Mouse (Mus musculus): ENCODE measurements around the gene Mrpl45.
"Not testable (repeated sequence)": the region's sequence is repeated elsewhere in the genome, so short reads cannot be mapped to it uniquely, and the experiment has no call there.

Mrpl45 gene

GRCm38 (mm10) chr11:97315504-97316503, at the start of gene Mrpl45:
Gene Mrpl45 (plus strand): TSS chr11:97315716.
- peak; percentile 93 for DNase-seq (ENCODE audit: low read depth, low spot score)

GRCm38 (mm10) chr11:97266544-97266943, 49.0 kb upstream of the Mrpl45 start:
- DNase-seq (ENCODE audit: low read depth, low spot score), result not testable (repeated sequence)

DNA sequence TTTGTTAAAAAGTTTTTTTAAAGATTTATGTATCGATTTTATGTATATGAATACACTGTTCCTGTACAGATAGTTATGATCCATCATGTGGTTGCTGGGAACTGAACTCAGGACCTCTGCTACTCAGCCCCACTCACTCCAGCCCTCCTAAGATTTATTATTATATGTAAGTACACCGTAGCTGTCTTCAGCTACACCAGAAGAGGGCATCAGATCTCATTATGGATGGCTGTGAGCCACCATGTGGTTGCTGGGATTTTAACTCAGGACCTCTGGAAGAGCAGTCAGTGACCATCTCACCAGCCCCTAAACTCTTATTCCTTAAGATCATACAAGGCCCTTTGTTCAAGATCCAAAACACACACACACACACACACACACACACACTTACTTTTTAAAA, 45.5 kb upstream of the Mrpl45 start:
- not testable (repeated sequence) for DNase-seq (ENCODE audit: low read depth, low spot score)

GRCm38 (mm10) chr11:97272835-97273234, 42.7 kb upstream of the Mrpl45 start:
- no peak for DNase-seq (ENCODE audit: low read depth, low spot score)

DNA sequence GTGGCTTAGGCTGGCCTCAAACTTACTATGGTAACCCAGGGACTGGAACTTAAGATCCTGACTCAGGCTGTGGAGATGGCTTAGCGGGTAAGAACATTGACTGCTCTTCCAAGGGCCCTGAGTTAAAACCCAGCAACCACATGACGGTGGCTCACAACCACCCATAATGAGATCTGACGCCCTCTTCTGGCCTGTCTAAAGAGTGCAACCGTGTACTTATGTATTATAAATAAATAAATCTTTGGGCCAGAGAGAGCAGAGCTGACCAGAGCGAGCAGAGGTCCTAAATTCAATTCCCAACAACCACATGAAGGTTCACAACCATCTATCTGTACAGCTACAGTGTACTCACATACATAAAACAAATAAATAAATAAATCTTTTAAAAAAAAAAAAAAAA, 41.9 kb upstream of the Mrpl45 start:
- DNase-seq (ENCODE audit: low read depth, low spot score), result no peak

DNA sequence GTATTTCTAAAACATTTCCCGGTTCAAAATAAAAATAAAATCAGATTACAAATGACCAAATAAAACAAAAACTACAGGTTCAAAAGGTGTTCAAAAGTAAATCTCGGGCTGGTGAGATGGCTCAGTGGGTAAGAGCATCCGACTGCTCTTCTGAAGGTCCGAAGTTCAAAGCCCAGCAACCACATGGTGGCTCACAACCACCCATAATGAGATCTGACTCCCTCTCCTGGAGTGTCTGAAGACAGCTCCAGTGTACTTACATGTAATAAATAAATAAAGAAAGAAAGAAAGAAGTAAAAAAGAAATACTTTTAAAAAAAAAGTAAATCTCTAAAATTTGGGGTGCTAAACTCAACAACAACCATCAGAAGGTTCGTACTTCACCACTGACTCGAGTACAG, 40.6 kb upstream of the Mrpl45 start:
- DNase-seq (ENCODE audit: low read depth, low spot score), result not testable (repeated sequence)

GRCm38 (mm10) chr11:97275349-97275748, 40.2 kb upstream of the Mrpl45 start:
- DNase-seq (ENCODE audit: low read depth, low spot score), result no peak

- no peak for DNase-seq (ENCODE audit: low read depth, low spot score)
Observed at GRCm38 (mm10) chr11:97276019-97276418, 39.5 kb upstream of the Mrpl45 start.

- no peak for DNase-seq (ENCODE audit: low read depth, low spot score)
Observed at GRCm38 (mm10) chr11:97277166-97277565, 38.4 kb upstream of the Mrpl45 start.

DNA sequence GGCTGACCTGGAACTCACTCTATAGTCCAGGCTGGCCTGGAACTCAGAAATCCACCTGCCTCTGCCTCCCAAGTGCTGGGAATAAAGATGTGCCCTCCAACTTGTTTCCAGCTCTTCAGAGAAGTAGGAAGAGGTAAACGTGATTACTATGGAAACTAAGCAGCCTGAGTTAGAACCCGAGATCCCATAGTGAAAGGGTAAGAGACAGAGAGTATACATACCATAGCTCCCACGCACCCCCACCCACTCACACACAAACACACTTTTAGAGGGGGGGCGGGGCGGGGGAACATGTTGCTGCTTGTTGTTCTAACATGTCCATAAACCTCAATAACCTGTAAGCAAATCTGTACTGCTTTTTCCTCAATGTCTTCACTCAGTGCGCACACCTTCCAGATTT, 37.1 kb upstream of the Mrpl45 start:
- no peak for DNase-seq (ENCODE audit: low read depth, low spot score)

DNA sequence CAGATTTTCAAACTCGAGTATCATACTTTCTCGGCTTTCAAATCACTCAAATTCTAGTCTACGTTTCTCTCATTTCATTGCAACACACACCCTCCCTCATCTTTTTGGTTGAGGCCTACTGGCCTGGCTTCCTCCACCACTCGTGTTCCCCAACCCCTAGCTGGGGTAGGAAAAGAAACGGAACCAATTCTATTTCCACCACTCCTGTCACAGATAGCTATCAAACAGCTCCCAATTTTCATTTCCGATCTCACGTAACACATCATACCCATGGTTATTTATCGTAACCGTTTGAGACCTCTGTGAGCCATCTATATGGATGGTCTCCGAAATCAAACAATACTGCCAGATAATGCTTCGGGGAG, 36.5 kb upstream of the Mrpl45 start:
- DNase-seq (ENCODE audit: low read depth, low spot score), result no peak

- DNase-seq (ENCODE audit: low read depth, low spot score), result no peak
Observed at GRCm38 (mm10) chr11:97279405-97280215, 35.9 kb upstream of the Mrpl45 start.

- DNase-seq (ENCODE audit: low read depth, low spot score), result no peak
Observed at GRCm38 (mm10) chr11:97280216-97280861, 35.2 kb upstream of the Mrpl45 start, which contains the start of gene Npepps. Gene Npepps (minus strand): TSS chr11:97280638.

DNA sequence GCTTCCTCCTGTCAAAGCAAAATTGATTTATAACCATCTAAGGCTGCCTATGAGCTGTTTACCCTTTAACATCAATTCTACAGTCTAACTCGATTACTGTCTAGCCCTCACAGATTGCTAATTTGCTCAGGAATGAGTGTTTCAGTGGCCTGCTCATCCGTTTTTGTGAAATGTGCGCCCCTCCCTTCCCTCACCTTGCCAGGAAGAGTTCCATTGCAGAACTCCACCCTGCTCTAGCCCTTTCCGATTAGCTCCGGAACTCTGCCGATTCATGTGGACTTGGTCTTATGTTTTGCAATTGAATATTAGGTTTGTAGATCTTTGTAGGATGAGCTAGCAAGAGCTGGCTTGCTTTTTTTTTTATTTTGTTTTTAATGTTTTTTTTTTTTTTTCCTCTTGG, 33.3 kb upstream of the Mrpl45 start:
- DNase-seq (ENCODE audit: low read depth, low spot score), result no peak

DNA sequence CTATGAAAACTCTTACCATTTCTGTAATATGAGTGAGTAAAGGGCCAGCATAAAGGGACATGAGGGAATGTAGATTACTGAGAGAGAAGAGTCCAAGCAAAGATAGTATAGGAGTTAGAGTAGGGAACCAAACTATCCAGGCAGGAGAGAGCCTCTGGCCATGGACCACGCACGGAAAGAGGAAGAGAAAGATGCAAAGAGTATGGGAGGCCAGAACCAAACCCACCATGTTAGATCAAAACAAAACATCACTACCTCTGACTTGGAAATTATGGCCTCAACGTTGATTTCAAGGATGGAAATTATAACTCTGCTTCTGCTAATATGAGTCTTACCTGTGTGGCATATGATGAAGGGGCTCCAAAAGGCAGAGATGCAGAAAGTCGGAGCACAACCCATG, 30.7 kb upstream of the Mrpl45 start:
- DNase-seq (ENCODE audit: low read depth, low spot score), result no peak

- no peak for DNase-seq (ENCODE audit: low read depth, low spot score)
Observed at GRCm38 (mm10) chr11:97285852-97286775, 29.4 kb upstream of the Mrpl45 start.

DNA sequence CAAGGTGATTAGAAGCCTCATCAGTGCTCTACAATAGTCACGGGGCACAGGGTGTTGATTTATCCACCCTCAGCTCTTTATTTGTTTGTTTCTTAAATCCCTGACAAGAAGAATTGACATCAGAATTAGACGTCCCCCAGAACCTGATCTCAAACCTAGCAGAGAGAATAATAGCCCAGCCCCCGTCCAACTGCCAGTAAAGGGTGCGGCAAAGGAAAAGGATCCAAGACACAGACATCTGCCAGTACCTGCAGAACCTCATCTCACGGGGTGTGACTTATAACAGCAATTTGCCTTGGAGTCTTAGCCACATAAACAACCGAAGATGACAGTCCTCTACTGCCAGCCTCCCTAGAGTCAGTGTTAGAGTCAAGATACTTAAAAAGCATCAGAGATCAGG, 28.5 kb upstream of the Mrpl45 start:
- DNase-seq (ENCODE audit: low read depth, low spot score), result no peak

GRCm38 (mm10) chr11:97287643-97288042, 27.9 kb upstream of the Mrpl45 start:
- DNase-seq (ENCODE audit: low read depth, low spot score), result no peak

DNA sequence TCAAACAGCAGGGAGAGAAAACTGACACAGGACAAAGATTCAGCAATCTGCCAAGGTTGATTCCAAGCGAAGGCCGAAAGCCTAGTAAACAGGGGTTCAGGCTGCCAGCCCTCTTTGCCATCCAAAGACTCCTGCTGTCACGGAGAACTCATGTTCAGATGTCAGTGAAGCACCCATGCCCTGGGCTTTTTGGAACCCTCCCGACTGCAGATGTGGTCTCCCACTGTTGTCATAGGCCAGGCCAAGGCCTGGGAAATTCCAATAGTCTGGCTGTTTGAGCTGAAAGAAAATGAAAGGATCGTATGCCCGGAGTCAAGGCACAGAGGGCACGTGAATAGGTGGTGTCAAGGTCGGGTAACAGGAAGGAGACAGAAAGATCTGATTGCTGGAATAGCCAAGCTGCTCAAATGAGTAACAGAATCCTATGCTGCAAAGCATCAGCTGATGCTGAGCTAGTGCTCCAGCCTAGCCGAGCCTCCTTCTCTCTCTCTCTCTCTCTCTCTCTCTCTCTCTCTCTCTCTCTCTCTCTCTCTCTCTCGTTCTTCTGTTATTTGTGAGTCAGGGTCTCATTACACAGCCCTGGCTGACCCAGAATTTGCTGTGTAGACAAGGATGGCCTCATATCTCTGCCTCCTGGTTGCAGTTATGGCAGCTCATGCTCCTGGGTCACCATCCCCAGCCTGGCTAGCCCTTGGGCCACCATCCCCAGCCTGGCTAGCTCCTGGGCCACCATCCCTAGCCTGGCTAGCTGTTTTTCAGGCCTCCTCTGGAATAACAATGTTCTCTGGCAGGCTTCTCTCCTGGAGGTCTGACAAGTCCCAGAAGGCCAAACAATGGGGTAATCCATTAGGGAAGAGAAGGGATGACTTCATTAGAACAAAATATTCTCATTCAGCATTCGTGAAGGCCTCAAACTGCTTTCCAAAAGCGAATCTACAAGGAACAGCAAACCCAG, 26.0 kb upstream of the Mrpl45 start:
- no peak for DNase-seq (ENCODE audit: low read depth, low spot score)

DNA sequence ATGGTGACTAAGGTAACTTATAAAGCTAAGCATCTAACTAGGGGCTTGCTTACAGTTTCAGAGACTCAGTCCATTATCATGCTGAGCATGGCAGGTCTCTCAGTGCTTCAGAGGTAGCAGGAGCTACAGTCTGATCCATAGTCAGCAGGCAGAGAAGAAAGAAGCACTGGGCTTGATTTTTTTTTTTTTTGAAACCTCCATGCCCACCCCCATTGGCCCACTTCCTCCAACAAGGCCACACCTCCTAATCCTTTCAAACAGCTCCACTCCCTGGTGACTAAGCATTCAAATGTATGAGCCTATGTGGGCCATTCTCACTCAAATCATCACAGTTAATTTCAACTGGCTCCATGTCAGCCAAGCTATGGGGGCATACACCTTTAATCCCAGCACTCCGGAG, 22.8 kb upstream of the Mrpl45 start:
- DNase-seq (ENCODE audit: low read depth, low spot score), result no peak

Measured in telencephalon, adult 2 months (tissue).